Mouse (Mus musculus) liver, embryonic 14.5 days (tissue): ENCODE results near the gene Rbmx2. TPM values are rescaled to one million over a fixed set of nuclear protein-coding genes. Genes with fewer than 3 reads are reported as not detected.

Experiments used
- ATAC-seq: fragments of 200-750 bp; cut with Nextera tagmentation; 2 replicates; pipeline ENCODE4 v1.8.0; 2017; ENCODE audit warnings: moderate number of reproducible peaks, mild to moderate bottlenecking, moderate library complexity; ENCODE audit not compliant: insufficient read depth
- DNase-seq, 3 experiments: peaks; one replicate each; pipeline ENCODE4 v3.0.0-alpha.2; 2012 to 2013; ENCODE audit warnings: low read depth in 3 of 3, low spot score in 3 of 3
- H3K27ac ChIP-seq: fragments of 300-500 bp; sonication (generic); 2 replicates; pipeline ENCODE4 v1.5.1; 2014; ENCODE audit warnings: moderate library complexity, mild to moderate bottlenecking, control low read depth, inconsistent platforms
- H3K27me3 ChIP-seq: fragments of 300-500 bp; sonication (generic); 2 replicates; pipeline ENCODE4 v1.6.1; 2014; ENCODE audit warnings: mild to moderate bottlenecking, low read length, moderate library complexity; ENCODE audit not compliant: control insufficient read depth, insufficient read depth
- H3K36me3 ChIP-seq: fragments of 300-500 bp; sonication (generic); replicated peaks from 2 replicates; pipeline ENCODE4 v1.6.1; 2014; ENCODE audit warnings: low read depth; ENCODE audit not compliant: control insufficient read depth, insufficient read depth
- H3K4me1 ChIP-seq, 2 experiments: fragments of 200-500 bp in 1 of 2; fragments of 300-500 bp in 1 of 2; sonication (generic) in 1 of 2; replicated peaks; 2 replicates each; pipeline ENCODE4 v1.6.1; 2012 to 2014; ENCODE audit warnings: antibody characterized with exemption in 1 of 2, inconsistent platforms in 1 of 2, low read length in 1 of 2; ENCODE audit not compliant: control insufficient read depth in 2 of 2, insufficient read depth in 2 of 2
- H3K4me2 ChIP-seq: fragments of 300-500 bp; sonication (generic); 2 replicates; pipeline ENCODE4 v1.6.1; 2014; ENCODE audit warnings: low read depth, mild to moderate bottlenecking, control low read depth, moderate library complexity
- H3K4me3 ChIP-seq, 2 experiments: fragments of 200-500 bp in 1 of 2; fragments of 300-500 bp in 1 of 2; sonication (generic) in 1 of 2; 2 replicates each; pipeline ENCODE4 v1.5.1; 2012 to 2014; ENCODE audit warnings: low read depth in 2 of 2, low read length in 2 of 2, mild to moderate bottlenecking in 2 of 2, control low read depth in 1 of 2, inconsistent platforms in 1 of 2, moderate library complexity in 1 of 2; ENCODE audit not compliant: insufficient read depth in 1 of 2
- H3K9ac ChIP-seq: fragments of 300-500 bp; sonication (generic); replicated peaks from 2 replicates; pipeline ENCODE4 v1.6.1; 2014; ENCODE audit warnings: mild to moderate bottlenecking, control low read depth, moderate library complexity
- H3K9me3 ChIP-seq: fragments of 300-500 bp; sonication (generic); 2 replicates; pipeline ENCODE4 v1.6.1; 2016; ENCODE audit warnings: low read length, mixed read lengths; ENCODE audit not compliant: control insufficient read depth
- CTCF ChIP-seq: IDR thresholded peaks from 2 replicates; pipeline ENCODE4 v1.5.1; 2016; ENCODE audit warnings: antibody characterized with exemption, low read depth, control low read depth
- EP300 ChIP-seq: IDR thresholded peaks from 2 replicates; pipeline ENCODE4 v1.6.1; 2016; ENCODE audit warnings: antibody characterized with exemption, low read depth
- WGBS: fragments of 180-500 bp; shearing (Covaris S2); extraction: QIAGEN DNeasy Blood & Tissue Kit; methylation state at CpG from one replicate; pipeline ENCODE4 v1.1.7; 2014; ENCODE audit not compliant: insufficient replicate concordance; 5-methylcytosine and 5-hydroxymethylcytosine counted together
- polyA plus RNA-seq, 2 experiments: library from polyadenylated mRNA; depleted of rRNA in 1 of 2; stranded (reverse) in 1 of 2; unstranded in 1 of 2; fragments of >200 nt; fragmentation: Nextera tagmentation in 1 of 2; extraction: Ambion mirVana in 1 of 2; gene quantifications; 2 replicates each; pipeline versions ENCODE4 v1.2.1 to v1.2.3; 2012 to 2014

Gene Rbmx2
- polyA plus RNA-seq, 2 experiments: 10.1 to 15.2 TPM

DNA sequence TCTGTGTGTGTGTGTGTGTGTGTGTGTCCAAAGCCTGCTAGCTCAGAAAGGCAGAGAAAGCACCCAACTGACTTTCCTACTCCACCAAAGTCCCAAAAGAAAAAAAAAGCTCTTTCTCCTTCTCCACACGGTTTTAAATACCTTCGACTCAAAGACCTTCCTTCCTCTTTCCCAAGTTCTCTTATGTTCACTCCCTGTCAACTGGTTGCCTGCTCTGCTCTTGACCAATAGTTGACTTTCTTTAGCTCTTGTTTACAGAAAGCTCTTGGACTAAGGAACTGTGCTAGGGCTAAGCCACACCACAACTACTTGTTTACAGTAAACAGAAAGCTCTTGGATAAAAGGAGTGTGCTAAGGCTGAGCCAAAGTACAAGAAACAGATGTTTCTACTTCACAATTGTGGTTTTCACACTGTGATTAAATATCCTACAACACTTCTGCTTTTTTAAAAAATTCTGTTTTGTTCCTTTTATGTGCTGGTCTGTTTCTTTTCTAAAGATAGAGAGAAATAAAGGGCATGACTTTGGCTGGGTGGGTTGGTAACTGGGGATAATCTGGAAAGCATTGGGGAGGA lies 60.0 kb downstream of the Rbmx2 start:
- Histone ChIP-seq H3K4me2 (no peak overlapping the region), H3K27me3 (no peaks in the 10 kb centered on the region), H3K4me3 (no peak overlapping the region), H3K9ac (no peak overlapping the region), H3K27ac (no peak overlapping the region), H3K36me3 (no peaks in the 10 kb centered on the region), H3K4me1 (no peaks in the 10 kb centered on the region), H3K9me3 (no peaks in the 10 kb centered on the region)
- no peak for TF ChIP-seq EP300
- no peak for TF ChIP-seq CTCF
- 20% methylated on average over 2 of the region's 2 CpGs for WGBS
- DNase-seq (no peak), ATAC-seq (no peak)

Other genes starting within 250 kb of the Rbmx2 start
- 3.5 and 3.8 TPM in 2 replicates for gene Elf4, start 231.9 kb upstream of the Rbmx2 start, polyA plus RNA-seq (2012; rRNA removed)
- 2.5 and 2.6 TPM in 2 replicates for gene Elf4, start 231.9 kb upstream of the Rbmx2 start, polyA plus RNA-seq (2014; fragmentation: Nextera tagmentation; extraction: Ambion mirVana)
- 23.9 and 34.6 TPM in 2 replicates for gene Aifm1, start 181.4 kb upstream of the Rbmx2 start, polyA plus RNA-seq (2012; rRNA removed)
- gene Aifm1, start 181.4 kb upstream of the Rbmx2 start, polyA plus RNA-seq (2014; fragmentation: Nextera tagmentation; extraction: Ambion mirVana): 51.4 and 56.8 TPM in 2 replicates
- 0.38 and 0.62 TPM in 2 replicates for gene Rab33a, start 175.7 kb upstream of the Rbmx2 start, polyA plus RNA-seq (2012; rRNA removed)
- gene Rab33a, start 175.7 kb upstream of the Rbmx2 start, polyA plus RNA-seq (2014; fragmentation: Nextera tagmentation; extraction: Ambion mirVana): 0.42 and 0.48 TPM in 2 replicates
- 5.2 and 5.4 TPM in 2 replicates for gene Zfp280c, start 100.5 kb upstream of the Rbmx2 start, polyA plus RNA-seq (2012; rRNA removed)
- gene Zfp280c, start 100.5 kb upstream of the Rbmx2 start, polyA plus RNA-seq (2014; fragmentation: Nextera tagmentation; extraction: Ambion mirVana): 2.1 and 4.4 TPM in 2 replicates
- gene Slc25a14, start 71.6 kb upstream of the Rbmx2 start, polyA plus RNA-seq (2012; rRNA removed): 1.8 and 2.2 TPM in 2 replicates
- 3.6 and 4.5 TPM in 2 replicates for gene Slc25a14, start 71.6 kb upstream of the Rbmx2 start, polyA plus RNA-seq (2014; fragmentation: Nextera tagmentation; extraction: Ambion mirVana)
- gene Gpr119, start 20.5 kb upstream of the Rbmx2 start, polyA plus RNA-seq (2012; rRNA removed): not detected in 2 replicates
- not detected in 2 replicates for gene Gpr119, start 20.5 kb upstream of the Rbmx2 start, polyA plus RNA-seq (2014; fragmentation: Nextera tagmentation; extraction: Ambion mirVana)
- gene Gm595, start 182.7 kb downstream of the Rbmx2 start, polyA plus RNA-seq (2012; rRNA removed): 0.03 TPM in 1 of 2 replicates, not detected in the other
- 0.06 TPM in 1 of 2 replicates, not detected in the other for gene Gm595, start 182.7 kb downstream of the Rbmx2 start, polyA plus RNA-seq (2014; fragmentation: Nextera tagmentation; extraction: Ambion mirVana)